Mouse (Mus musculus) forebrain, embryonic 10.5 days (tissue): ENCODE results near the gene Olfr479. TPM values are rescaled to one million over a fixed set of nuclear protein-coding genes. Genes with fewer than 3 reads are reported as not detected.
"Not testable (repeated sequence)": the region's sequence is repeated elsewhere in the genome, so short reads cannot be mapped to it uniquely, and the experiment has no call there.

Experiments
- DNase-seq: peaks from one replicate; pipeline ENCODE4 v3.0.0-alpha.2; 2017; ENCODE audit warnings: low spot score; ENCODE audit errors: extremely low spot score
- H3K27ac ChIP-seq: fragments of 300-500 bp; sonication (generic); 2 replicates; pipeline ENCODE4 v1.5.1; 2016; ENCODE audit warnings: mild to moderate bottlenecking
- H3K27me3 ChIP-seq: fragments of 300-500 bp; sonication (generic); 2 replicates; pipeline ENCODE4 v1.6.1; 2016; ENCODE audit warnings: mild to moderate bottlenecking; ENCODE audit not compliant: poor library complexity, severe bottlenecking
- H3K36me3 ChIP-seq: fragments of 300-500 bp; sonication (generic); replicated peaks from 2 replicates; pipeline ENCODE4 v1.6.1; 2016; ENCODE audit warnings: mild to moderate bottlenecking, moderate library complexity
- H3K4me1 ChIP-seq: fragments of 300-500 bp; sonication (generic); 2 replicates; pipeline ENCODE4 v1.6.1; 2016
- H3K4me3 ChIP-seq: fragments of 300-500 bp; sonication (generic); 2 replicates; pipeline ENCODE4 v1.5.1; 2016; ENCODE audit warnings: mild to moderate bottlenecking, moderate library complexity
- H3K9me3 ChIP-seq: fragments of 300-500 bp; sonication (generic); 2 replicates; pipeline ENCODE4 v1.6.1; 2016; ENCODE audit warnings: mild to moderate bottlenecking, moderate library complexity
- WGBS: fragments of 180-500 bp; shearing (Covaris S2); methylation state at CpG from one replicate; pipeline ENCODE4 v1.1.7; 2016; 5-methylcytosine and 5-hydroxymethylcytosine counted together
- polyA plus RNA-seq: library from polyadenylated mRNA; unstranded; fragments of >200 nt; fragmentation: Nextera tagmentation; extraction: Ambion mirVana; gene quantifications from 2 replicates; pipeline ENCODE4 v1.2.1, GENCODE M21; 2016

Olfr479 gene
- not detected in 2 replicates for polyA plus RNA-seq

- Histone ChIP-seq H3K27me3 (no peaks in the 10 kb centered on the region), H3K9me3 (no peaks in the 10 kb centered on the region), H3K36me3 (no peaks in the 10 kb centered on the region), H3K4me1 (no peaks in the 10 kb centered on the region), H3K4me3 (no peak within 1 kb of the TSS), H3K27ac (no peak within 1 kb of the TSS)
- no peak for DNase-seq
- 82% methylated on average over 2 of the region's 2 CpGs for WGBS
These were observed at the start of gene Olfr479 for GRCm38 (mm10) chr7:108050393-108050792. Olfr479 (plus strand) TSS chr7:108050693.

DNA sequence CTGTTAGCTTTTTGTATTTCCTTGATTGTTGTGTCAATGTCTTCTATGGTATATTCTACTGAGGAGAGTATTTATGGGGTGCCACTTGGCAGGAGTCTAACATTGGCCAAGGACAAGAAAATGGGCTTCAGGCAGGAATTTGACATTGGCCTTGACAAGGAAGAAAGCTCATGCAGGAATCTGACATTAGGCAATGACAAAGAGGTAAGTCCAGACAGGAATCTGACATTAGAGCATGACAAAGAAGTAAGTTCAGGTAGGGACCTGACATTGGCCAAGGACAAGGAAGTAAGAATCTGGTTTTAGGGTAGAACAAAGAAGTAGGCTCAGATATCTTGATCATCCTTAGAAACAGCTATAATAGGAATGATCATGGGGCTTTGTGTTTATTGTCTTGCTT, 36.2 kb upstream of the Olfr479 start:
- not testable (repeated sequence) for DNase-seq, H3K4me1 ChIP-seq, H3K4me3 ChIP-seq, H3K27ac ChIP-seq, H3K36me3 ChIP-seq, H3K9me3 ChIP-seq, H3K27me3 ChIP-seq

- 86% methylated on average over 3 of the region's 3 CpGs for WGBS
- Histone ChIP-seq H3K9me3 (no peaks in the 10 kb centered on the region), H3K27me3 (no peaks in the 10 kb centered on the region), H3K4me1 (no peaks in the 10 kb centered on the region), H3K4me3 (no peak within 1 kb of the TSS), H3K27ac (no peak within 1 kb of the TSS), H3K36me3 (no peaks in the 10 kb centered on the region)
- no peak for DNase-seq
These were observed 16.6 kb upstream of the Olfr479 start, which contains the start of gene Olfr478 for GRCm38 (mm10) chr7:108033889-108034288. Olfr478 (minus strand) TSS chr7:108033989.

DNA sequence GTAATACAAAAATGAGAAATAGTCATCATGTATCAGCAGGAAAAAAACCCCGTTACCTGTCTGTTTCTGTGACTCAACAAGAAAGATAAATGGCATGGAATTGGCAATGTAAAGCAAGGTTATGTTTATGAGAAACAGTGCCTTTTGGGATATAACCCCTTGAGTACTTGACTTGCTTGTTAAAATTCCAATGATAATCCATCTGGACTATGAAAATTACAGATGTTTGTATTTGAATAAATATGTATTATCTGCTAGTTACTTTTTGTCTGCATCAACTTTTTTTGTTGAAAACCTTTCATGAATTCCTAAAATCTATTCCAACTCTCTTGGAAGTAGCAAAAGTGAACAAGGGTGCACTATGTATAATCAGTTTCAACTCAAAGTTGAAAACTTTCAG, 16.8 kb downstream of the Olfr479 start, which contains the start of gene Olfr480:
Gene Olfr480, minus strand, starts transcription at position 101 of the 400 bp plus-strand sequence.
- WGBS = 92% methylated on average over 1 of the region's 1 CpGs
- H3K4me1 ChIP-seq = no peaks in the 10 kb centered on the region

GRCm38 (mm10) chr7:108079555-108079954, 29.1 kb downstream of the Olfr479 start, which contains the start of gene Olfr481:
Olfr481 (plus strand) TSS chr7:108079855.
- no peak for DNase-seq
- no peak within 1 kb of the TSS for H3K27ac ChIP-seq
- no peaks in the 10 kb centered on the region for H3K36me3 ChIP-seq
- no peaks in the 10 kb centered on the region for H3K9me3 ChIP-seq
- no peaks in the 10 kb centered on the region for H3K27me3 ChIP-seq
- H3K4me1 ChIP-seq = no peaks in the 10 kb centered on the region
- no peak within 1 kb of the TSS for H3K4me3 ChIP-seq

More for the DNA sequence above, 16.8 kb downstream of the Olfr479 start, which contains the start of gene Olfr480:
- H3K4me3 ChIP-seq = no peak within 1 kb of the TSS
- no peak for DNase-seq
- no peaks in the 10 kb centered on the region for H3K27me3 ChIP-seq
- H3K36me3 ChIP-seq = no peaks in the 10 kb centered on the region
- H3K27ac ChIP-seq = no peak within 1 kb of the TSS
- no peaks in the 10 kb centered on the region for H3K9me3 ChIP-seq

DNA sequence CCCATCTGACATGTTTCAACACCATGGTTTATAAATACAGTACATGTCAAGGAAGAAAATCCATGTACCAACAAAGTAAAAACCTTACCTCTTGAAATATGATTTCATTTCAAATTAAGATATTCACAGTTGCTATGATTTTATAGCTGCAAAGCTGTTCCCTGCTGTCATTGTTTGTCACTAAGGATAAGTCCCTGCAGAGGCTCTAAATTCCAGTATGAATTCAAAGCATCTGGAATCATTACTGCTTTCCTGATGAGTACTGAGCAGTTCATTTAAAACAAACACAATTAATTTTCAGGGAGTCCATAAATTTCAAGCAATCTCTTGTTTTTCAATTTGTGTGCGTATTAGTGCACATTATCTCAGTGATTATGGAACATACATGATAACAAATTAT, 47.0 kb downstream of the Olfr479 start, which contains the start of gene Olfr482:
Gene Olfr482, minus strand, starts transcription at position 101 of the 400 bp plus-strand sequence.
- DNase-seq = no peak
- Histone ChIP-seq H3K4me1 (no peaks in the 10 kb centered on the region), H3K36me3 (no peaks in the 10 kb centered on the region), H3K27me3 (no peaks in the 10 kb centered on the region), H3K4me3 (no peak within 1 kb of the TSS), H3K27ac (no peak within 1 kb of the TSS), H3K9me3 (no peaks in the 10 kb centered on the region)
- 88% methylated on average over 1 of the region's 1 CpGs for WGBS

GRCm38 (mm10) chr7:108100549-108100948, 50.1 kb downstream of the Olfr479 start, which contains the start of gene Olfr483:
Olfr483 (plus strand) TSS chr7:108100849.
- Histone ChIP-seq H3K4me1 (no peaks in the 10 kb centered on the region), H3K4me3 (no peak within 1 kb of the TSS), H3K36me3 (no peaks in the 10 kb centered on the region), H3K9me3 (no peaks in the 10 kb centered on the region), H3K27ac (no peak within 1 kb of the TSS), H3K27me3 (no peaks in the 10 kb centered on the region)
- 92% methylated on average over 1 of the region's 1 CpGs for WGBS
- DNase-seq = no peak

Other genes starting within 250 kb of the Olfr479 start
- not detected in 2 replicates for gene Ovch2, start 249.5 kb upstream of the Olfr479 start, polyA plus RNA-seq
- gene Olfr467, start 238.4 kb upstream of the Olfr479 start, polyA plus RNA-seq = not detected in 2 replicates
- gene Olfr469, start 225.2 kb upstream of the Olfr479 start, polyA plus RNA-seq = not detected in 2 replicates
- not detected in 2 replicates for gene Olfr470, start 203.2 kb upstream of the Olfr479 start, polyA plus RNA-seq
- gene Olfr472, start 152.8 kb upstream of the Olfr479 start, polyA plus RNA-seq = not detected in 2 replicates
- not detected in 2 replicates for gene Olfr473, start 120.2 kb upstream of the Olfr479 start, polyA plus RNA-seq
- gene Olfr474, start 96.0 kb upstream of the Olfr479 start, polyA plus RNA-seq = not detected in 2 replicates
- not detected in 2 replicates for gene Olfr476, start 85.9 kb upstream of the Olfr479 start, polyA plus RNA-seq
- not detected in 2 replicates for gene Olfr477, start 64.0 kb upstream of the Olfr479 start, polyA plus RNA-seq
- gene Olfr478, start 16.7 kb upstream of the Olfr479 start, polyA plus RNA-seq = not detected in 2 replicates
- gene Olfr480, start 16.7 kb downstream of the Olfr479 start, polyA plus RNA-seq = not detected in 2 replicates
- not detected in 2 replicates for gene Olfr481, start 29.2 kb downstream of the Olfr479 start, polyA plus RNA-seq
- 0.06 TPM in 1 of 2 replicates, not detected in the other for gene Olfr482, start 46.9 kb downstream of the Olfr479 start, polyA plus RNA-seq
- not detected in 2 replicates for gene Olfr483, start 50.2 kb downstream of the Olfr479 start, polyA plus RNA-seq
- not detected in 2 replicates for gene Olfr484, start 76.8 kb downstream of the Olfr479 start, polyA plus RNA-seq
- gene Olfr485, start 109.2 kb downstream of the Olfr479 start, polyA plus RNA-seq = not detected in 2 replicates
- not detected in 2 replicates for gene Olfr486, start 122.0 kb downstream of the Olfr479 start, polyA plus RNA-seq
- not detected in 2 replicates for gene Olfr487, start 163.9 kb downstream of the Olfr479 start, polyA plus RNA-seq
- gene Olfr488, start 207.7 kb downstream of the Olfr479 start, polyA plus RNA-seq = not detected in 2 replicates
- not detected in 2 replicates for gene Olfr490, start 238.2 kb downstream of the Olfr479 start, polyA plus RNA-seq